Mouse (Mus musculus) lung, adult 2 months (tissue): ENCODE results near the gene Prap1.

Experiments used
- CTCF ChIP-seq: fragments of 200-500 bp; IDR thresholded peaks from 2 replicates; pipeline ENCODE4 v1.5.1; 2011; ENCODE audit warnings: mild to moderate bottlenecking, low read length, control low read depth; ENCODE audit not compliant: insufficient read depth
- POLR2A ChIP-seq: fragments of 200-500 bp; IDR thresholded peaks from 2 replicates; pipeline ENCODE4 v1.6.1; 2011; ENCODE audit warnings: low read depth, mild to moderate bottlenecking, control low read depth, low read length, borderline replicate concordance; ENCODE audit errors: extremely low read depth

- TF ChIP-seq POLR2A (no peak), CTCF (no peak)
Observed at GRCm38 (mm10) chr7:140122765-140123164, 29.6 kb downstream of the Prap1 start.
